Mouse (Mus musculus) thymus, postnatal 14 days (tissue): ENCODE measurements around the gene Tmem186.
A peak's percentile ranks its signal among the peaks of the same experiment; 100 is the strongest.

ENCODE experiments used
- DNase-seq: peaks from one replicate; pipeline ENCODE4 v3.0.0; 2021

The Tmem186 gene

GRCm38 (mm10) chr16:8637217-8638051, at the start of gene Tmem186, which contains the start of gene Pmm2:
Gene Tmem186, minus strand, starts transcription at chr16:8637712.
Gene Pmm2, plus strand, starts transcription at chr16:8637674.
- peak; percentile 81 for DNase-seq

GRCm38 (mm10) chr16:8686871-8687535, 49.5 kb upstream of the Tmem186 start:
- no peak for DNase-seq

DNA sequence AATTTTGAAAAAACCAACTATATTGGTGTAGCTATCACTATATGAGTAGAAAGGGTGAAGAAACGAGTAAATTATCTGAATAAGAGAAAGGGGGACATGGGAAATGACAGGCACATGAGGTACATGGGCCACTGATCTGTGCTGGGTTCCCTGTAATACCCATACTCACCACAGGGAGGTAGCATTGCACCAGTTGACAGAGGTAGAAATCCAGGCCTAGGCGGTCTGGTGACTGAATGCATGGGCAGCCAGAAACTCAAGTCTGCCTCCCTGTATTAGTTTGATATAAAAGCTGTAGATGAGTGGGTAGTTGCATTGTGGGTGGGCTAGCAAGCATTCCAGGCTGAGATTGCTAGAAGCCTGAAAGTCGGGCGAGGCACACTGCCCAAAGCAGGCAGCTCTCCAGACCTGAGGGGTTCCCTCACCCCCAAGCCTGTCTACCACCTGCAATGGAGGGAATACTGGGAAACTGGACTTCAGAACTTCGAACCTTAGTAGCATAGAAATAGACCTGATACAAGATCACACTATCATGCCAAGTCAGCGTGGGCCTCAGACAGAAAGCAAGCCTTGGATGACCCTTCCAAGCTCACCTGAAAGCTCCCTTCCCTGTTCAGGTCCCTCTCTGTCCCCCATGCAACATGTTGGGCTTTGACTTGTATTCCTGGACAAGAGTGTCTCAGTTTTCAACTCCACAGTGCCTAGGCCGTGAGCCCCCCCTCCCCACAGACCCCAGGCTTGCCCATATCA, 48.8 kb upstream of the Tmem186 start:
- DNase-seq, result peak; percentile 80

GRCm38 (mm10) chr16:8685087-8685486, 47.6 kb upstream of the Tmem186 start:
- DNase-seq, result no peak

- DNase-seq, result no peak
Observed at GRCm38 (mm10) chr16:8680470-8680869, 43.0 kb upstream of the Tmem186 start, which contains the start of gene Gm5767. Gene Gm5767, plus strand, starts transcription at chr16:8680770.

DNA sequence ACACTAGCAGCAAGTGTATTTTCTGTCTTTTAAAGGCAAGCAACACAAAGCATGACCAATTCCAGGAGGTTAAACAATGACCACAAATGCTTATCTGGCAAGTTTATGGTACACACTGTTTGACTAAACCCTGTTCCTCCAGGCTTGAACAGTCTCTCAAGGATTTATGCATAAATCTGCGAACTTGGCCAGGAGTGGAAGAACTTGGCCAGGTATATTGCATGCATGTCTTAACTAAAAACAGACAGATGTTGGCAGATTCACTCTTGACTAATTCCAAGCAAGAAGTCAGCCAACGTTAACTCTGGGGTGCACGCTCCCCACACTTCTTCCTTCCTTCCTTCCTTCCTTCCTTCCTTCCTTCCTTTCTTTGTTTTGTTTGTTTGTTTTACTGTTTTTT, 42.3 kb upstream of the Tmem186 start:
- DNase-seq, result no peak

DNA sequence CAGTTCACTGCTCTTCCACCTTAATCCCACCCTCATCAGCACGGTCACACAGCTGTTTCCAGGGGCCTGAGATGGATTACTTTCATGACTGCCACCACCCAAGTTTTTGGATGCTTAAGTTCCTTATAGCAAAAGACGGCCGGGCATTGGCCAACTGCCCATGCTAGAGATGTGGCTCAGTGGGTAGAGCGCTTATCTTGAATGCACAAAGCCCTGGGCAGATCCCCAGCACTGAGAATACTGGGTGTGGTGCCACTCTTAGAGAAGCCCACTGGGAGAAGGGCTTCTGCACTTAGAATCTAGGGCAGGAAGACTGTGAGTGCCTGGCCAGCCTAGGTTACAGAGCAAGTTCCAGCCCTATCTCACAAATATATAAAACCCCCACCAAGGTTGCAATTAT, 41.2 kb upstream of the Tmem186 start:
- no peak for DNase-seq

- no peak for DNase-seq
Observed at GRCm38 (mm10) chr16:8678035-8678434, 40.5 kb upstream of the Tmem186 start.

GRCm38 (mm10) chr16:8676800-8677199, 39.3 kb upstream of the Tmem186 start:
- peak; percentile 60 for DNase-seq

DNA sequence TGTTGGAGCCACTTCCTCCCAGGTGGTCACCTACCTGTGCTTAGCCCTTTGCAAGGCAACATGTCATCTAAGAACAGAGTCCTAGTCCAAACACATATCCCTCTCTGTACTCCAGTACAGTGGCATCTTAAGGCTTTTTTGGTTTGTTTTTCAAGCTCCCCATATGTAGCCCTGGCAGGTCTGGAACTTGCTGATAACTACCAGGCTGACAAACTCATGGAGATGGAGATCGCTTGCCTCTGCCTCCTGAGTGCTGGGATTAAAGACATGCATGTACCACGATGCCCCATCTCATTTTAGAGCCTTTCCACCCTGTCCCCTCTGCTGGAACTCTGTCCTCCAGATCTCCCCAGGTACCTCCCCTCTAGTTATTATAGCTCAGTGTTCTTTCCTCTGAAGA, 38.7 kb upstream of the Tmem186 start:
- DNase-seq, result no peak

- no peak for DNase-seq
Observed at GRCm38 (mm10) chr16:8675559-8675958, 38.0 kb upstream of the Tmem186 start.

- peak; percentile 79 for DNase-seq
Observed at GRCm38 (mm10) chr16:8674165-8674564, 36.7 kb upstream of the Tmem186 start.

DNA sequence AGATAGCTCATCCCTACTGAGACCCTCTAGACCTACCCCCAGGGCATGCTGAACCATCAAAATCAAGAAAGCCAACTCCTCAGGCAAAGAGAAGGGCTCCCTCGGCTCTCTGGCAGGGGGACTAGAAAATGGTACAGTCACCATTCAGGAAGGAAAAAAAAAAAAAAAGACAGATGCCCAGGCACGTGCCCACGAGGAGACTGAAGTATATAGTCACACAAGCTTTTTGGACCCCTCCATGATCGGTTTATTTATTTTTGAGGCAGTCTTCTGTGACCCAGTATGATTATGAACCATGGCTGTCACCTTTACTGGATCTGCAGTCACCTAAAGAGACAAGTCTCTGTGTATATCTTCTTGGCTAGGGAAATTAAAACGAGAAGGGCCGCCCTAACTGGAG, 35.8 kb upstream of the Tmem186 start:
- DNase-seq, result no peak

- no peak for DNase-seq
Observed at GRCm38 (mm10) chr16:8672811-8673210, 35.3 kb upstream of the Tmem186 start.

- DNase-seq, result no peak
Observed at GRCm38 (mm10) chr16:8672350-8672687, 34.8 kb upstream of the Tmem186 start.

GRCm38 (mm10) chr16:8671551-8672349, 34.2 kb upstream of the Tmem186 start, which contains the start of gene Carhsp1:
Gene Carhsp1, minus strand, starts transcription at chr16:8672155.
- peak; percentile 97 for DNase-seq

DNA sequence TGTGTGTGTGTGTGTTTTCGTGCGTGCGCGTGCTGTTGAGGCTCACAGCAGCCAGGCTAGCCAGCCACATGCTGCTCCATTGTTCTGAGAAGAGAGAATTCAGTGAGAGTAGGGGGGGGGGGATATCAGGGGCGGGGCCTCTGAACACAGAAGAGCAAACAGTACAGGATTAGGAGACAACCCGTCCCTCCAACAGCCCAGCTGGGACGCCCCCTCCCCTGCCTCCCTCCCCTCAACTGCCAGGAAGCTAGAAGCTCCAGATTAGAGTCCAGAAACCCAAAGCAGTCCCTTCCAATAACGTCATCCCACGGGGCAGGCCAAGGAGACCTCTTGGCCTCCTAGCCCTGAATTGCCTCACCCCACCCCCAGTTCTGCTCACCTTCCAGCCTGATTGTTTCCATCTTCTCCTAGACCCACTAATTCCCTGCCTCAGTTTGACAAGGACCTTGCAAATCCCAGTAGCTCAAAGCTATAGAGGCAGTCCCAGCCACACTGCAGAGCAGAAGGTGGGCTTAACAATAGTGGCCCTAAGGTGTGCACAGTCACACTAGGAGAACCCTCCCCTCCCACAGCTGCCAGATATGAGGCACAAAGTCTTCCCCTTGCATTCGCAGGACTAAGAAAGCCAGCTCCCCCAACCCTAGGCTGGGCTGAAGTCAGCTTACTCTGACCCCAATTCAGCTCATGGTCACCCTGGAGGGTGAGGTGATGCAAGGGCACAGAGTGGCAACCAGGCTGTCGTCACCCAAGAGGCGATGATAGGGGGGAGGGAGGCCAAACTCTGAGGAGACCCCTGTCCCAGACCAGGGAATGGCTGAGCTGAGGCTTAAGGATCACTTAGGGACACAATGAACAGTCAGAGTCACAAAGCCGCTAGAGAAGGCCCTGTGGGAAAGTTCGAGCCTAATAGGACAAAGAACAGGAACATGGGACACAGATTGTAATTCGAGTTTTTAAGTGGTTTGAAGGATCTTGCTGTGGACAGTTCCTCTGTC, 32.8 kb upstream of the Tmem186 start:
- no peak for DNase-seq

DNA sequence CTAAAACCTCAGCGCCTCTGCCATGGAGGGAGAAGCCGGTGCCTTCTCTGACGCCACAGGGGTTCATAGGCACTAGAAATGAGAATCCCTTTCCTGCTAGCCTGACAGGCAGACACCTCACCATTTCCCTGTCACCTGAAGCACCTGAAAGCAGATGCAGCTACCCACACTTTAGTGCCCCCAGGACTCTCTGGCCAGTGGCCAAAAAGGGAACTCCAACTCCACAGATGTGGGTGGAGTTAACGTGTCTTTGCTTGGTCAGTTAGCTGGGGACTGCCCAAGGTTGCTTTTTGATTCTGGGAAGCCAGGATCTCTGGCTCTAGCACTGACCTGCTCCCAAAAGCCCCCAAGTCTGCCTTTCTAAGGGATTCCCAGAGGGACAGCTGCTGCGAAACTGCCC, 31.9 kb upstream of the Tmem186 start:
- DNase-seq, result no peak

- no peak for DNase-seq
Observed at GRCm38 (mm10) chr16:8668386-8668785, 30.9 kb upstream of the Tmem186 start.

DNA sequence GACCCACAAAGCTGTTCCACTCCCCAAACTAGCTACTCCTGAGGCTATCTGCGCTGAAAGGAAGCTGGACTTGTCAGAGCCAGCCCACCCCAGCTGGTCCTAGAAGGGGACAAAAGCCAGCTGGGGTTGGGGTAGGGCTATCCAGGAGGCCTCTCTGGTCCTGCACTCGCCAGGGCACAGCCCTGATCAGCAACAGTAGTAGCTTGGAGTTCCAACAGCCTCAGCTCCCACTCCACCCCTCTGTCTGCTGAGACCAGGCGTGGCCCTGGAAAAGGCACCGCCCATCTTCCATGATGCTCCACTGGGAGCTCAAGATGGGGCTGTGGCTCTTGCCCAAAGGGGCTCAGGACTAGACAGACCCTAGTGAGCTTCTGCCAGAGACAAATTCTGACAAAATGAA, 30.3 kb upstream of the Tmem186 start:
- DNase-seq, result no peak

GRCm38 (mm10) chr16:8667261-8667660, 29.7 kb upstream of the Tmem186 start:
- DNase-seq, result no peak
